Mouse (Mus musculus): ENCODE results near the gene Naif1.

DNA sequence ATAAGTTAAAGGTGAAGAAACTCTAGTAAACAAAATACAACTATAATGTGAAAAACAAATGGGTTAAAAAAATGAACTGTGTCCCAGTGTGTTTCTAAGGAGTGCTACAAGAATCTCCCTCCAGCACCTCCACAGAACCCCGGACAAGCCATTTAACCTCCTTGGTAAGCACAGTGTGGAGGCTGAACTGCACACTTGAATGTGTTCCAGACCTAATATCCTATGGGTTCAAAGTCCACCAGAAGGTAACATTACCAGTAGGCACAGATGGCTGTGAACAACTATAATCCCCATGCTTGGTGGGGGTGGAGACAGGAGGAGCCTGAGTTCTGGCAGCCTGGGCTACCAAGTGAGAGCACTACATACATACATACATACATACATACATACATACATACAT is 9.6 kb upstream of the Naif1 start:
- no peak for TF ChIP-seq POLR2A (IDR thresholded peaks at IDR 0.05; ENCODE audit: borderline replicate concordance, insufficient read depth, low read length)
- no peak for TF ChIP-seq CTCF (IDR thresholded peaks at IDR 0.05; ENCODE audit: borderline replicate concordance, insufficient read depth, low read depth, low read length)

All from cerebellum, adult 2 months (tissue).